Mouse (Mus musculus): ENCODE data around the gene Grip1. TPM values are rescaled to one million over a fixed set of nuclear protein-coding genes. Genes with fewer than 3 reads are reported as not detected.

Gene Grip1
- 2.3 and 2.5 TPM in 2 replicates for polyA plus RNA-seq (2015; fragmentation: Nextera tagmentation; extraction: Ambion mirVana)

DNA sequence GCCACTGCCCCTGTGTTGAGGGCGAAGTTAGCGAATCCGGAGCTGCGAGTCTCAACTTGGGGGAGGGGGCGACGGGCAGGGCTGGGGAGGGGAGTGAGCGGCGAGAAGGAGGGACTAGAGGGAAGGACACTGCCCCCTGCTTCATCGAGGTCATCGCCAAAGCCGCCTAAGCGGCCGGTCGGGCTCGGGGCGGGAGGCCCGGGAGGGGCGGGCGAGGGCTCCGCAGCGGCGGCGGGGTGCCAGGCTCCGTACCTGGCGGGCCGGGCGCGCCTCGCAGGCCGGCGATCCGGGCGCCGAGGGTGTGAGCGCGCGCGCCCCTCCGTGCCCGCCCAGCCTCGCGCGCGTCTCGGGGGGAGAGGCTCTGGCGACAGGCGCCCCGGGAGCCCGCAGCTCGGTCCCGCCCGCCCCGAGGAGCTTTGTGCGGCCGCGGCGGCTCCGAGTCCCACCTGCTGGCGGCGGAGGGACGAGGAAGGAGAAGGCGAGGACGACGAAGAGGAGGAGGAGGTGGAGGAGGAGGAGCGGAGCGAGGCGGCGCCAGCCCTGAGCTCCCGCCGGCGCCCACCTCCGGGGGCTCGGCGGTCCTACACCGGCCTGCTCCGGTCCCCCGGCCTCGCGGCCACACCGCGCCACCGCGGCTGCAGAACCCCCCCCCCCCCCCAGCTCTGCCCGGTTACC, at the start of gene Grip1:
Gene Grip1 (plus strand): TSS at position 400 of the 675 bp plus-strand sequence.
- H3K27me3 ChIP-seq (replicated peaks) = no peaks in the 10 kb centered on the region
- H3K9ac ChIP-seq = peak within 1 kb of the TSS; percentile 46
- peak; percentile 76 for ATAC-seq (ENCODE audit: insufficient read depth, low FRiP score, low read depth)
- peak within 1 kb of the TSS; percentile 99 for H3K4me2 ChIP-seq
- H3K4me3 ChIP-seq (replicated peaks) = peak within 1 kb of the TSS; percentile 71
- WGBS = under 1% methylated on average over 55 of the region's 84 CpGs
- peaks cover 15% of the 10 kb centered on the region; the same call in 1 of the 2 replicates for H3K4me1 ChIP-seq
- H3K36me3 ChIP-seq = no peaks in the 10 kb centered on the region
- H3K9me3 ChIP-seq = no peaks in the 10 kb centered on the region
- peak within 1 kb of the TSS; percentile 54 for H3K27ac ChIP-seq

GRCm38 (mm10) chr10:119405103-119405502, 48.5 kb upstream of the Grip1 start:
- no peak overlapping the region for H3K9ac ChIP-seq
- no peak overlapping the region for H3K27ac ChIP-seq
- H3K4me1 ChIP-seq = no peaks in the 10 kb centered on the region
- no peak overlapping the region for H3K4me2 ChIP-seq
- WGBS = 95% methylated on average over 9 of the region's 9 CpGs
- no peak for ATAC-seq (ENCODE audit: insufficient read depth, low FRiP score, low read depth)
- H3K4me3 ChIP-seq (replicated peaks) = no peak overlapping the region
- no peaks in the 10 kb centered on the region for H3K9me3 ChIP-seq
- H3K36me3 ChIP-seq = no peaks in the 10 kb centered on the region
- no peaks in the 10 kb centered on the region for H3K27me3 ChIP-seq (replicated peaks)

DNA sequence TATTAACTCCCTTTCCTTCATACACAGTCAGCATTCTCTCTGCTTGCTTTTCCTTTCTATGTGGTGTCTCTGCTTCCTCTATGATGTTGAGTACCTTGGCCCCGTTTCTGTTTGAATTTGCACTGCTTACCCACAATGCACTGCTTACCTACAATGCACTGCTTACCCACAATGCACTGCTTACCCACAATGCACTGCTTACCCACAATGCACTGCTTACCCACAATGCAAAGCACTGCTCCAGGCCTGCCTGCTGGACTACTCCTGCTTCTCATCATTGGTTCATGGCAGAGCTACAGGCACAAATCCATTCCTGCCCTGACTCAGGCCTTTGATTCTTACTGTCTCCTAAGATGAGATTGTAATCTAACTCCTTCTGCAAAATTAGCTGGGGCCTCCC, 48.0 kb upstream of the Grip1 start:
- WGBS = 83% methylated on average over 1 of the region's 1 CpGs
- no peak for ATAC-seq (ENCODE audit: insufficient read depth, low FRiP score, low read depth)

DNA sequence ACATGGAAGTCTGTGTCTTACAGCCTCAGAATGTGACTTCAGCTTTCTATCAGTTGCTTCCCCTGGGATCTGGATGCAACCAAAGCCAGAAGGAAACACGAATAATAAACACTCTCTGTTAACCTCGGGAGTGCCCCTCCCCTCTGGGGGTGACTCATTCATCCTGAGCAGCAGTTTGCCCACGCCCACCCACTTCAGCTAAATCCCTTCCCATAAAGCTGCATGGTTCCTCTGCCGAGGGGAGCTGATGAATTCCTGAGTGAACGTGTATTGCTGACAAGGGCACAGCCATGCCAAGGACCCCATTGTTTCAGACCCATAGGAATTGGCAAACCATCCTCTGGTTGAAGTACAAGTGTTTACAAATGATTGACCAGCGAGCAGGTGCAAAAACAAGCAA, 45.3 kb upstream of the Grip1 start:
- WGBS = 22% methylated on average over 6 of the region's 6 CpGs
- no peak overlapping the region for H3K4me3 ChIP-seq (replicated peaks)
- H3K9ac ChIP-seq = no peak overlapping the region
- no peaks in the 10 kb centered on the region for H3K27me3 ChIP-seq (replicated peaks)
- no peak overlapping the region for H3K4me2 ChIP-seq
- no peak for ATAC-seq (ENCODE audit: insufficient read depth, low FRiP score, low read depth)
- H3K27ac ChIP-seq = no peak overlapping the region
- H3K36me3 ChIP-seq = no peaks in the 10 kb centered on the region
- no peaks in the 10 kb centered on the region for H3K9me3 ChIP-seq
- no peaks in the 10 kb centered on the region for H3K4me1 ChIP-seq

More for the DNA sequence above, 48.0 kb upstream of the Grip1 start:
- Histone ChIP-seq H3K9ac (no peak overlapping the region), H3K27me3 (replicated peaks) (no peaks in the 10 kb centered on the region), H3K9me3 (no peaks in the 10 kb centered on the region), H3K4me1 (no peaks in the 10 kb centered on the region), H3K27ac (no peak overlapping the region), H3K4me2 (no peak overlapping the region), H3K36me3 (no peaks in the 10 kb centered on the region), H3K4me3 (replicated peaks) (no peak overlapping the region)

DNA sequence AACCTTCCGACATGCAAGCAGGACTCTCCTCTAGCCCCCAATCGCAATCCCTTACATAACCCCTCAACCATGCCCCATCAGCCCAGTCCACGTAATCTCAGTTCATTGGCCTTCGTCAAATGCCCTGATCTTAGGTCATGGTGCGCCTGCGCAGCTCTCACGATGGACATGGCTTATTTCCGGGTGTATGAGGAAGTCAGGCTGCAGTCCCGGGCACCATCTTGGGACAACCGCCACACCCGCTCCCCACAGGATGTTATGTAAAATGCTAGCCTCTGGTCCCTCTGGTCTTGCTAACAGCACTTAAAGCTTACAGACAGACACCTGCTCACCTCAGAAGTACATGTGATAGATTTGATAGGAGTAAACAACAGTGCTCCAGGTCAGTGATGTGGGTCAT, 40.4 kb upstream of the Grip1 start:
- H3K9me3 ChIP-seq = no peaks in the 10 kb centered on the region
- H3K27me3 ChIP-seq (replicated peaks) = no peaks in the 10 kb centered on the region
- no peak overlapping the region for H3K27ac ChIP-seq
- no peak for ATAC-seq (ENCODE audit: insufficient read depth, low FRiP score, low read depth)
- no peak overlapping the region for H3K4me2 ChIP-seq
- H3K9ac ChIP-seq = no peak overlapping the region
- H3K36me3 ChIP-seq = no peaks in the 10 kb centered on the region
- no peaks in the 10 kb centered on the region for H3K4me1 ChIP-seq
- no peak overlapping the region for H3K4me3 ChIP-seq (replicated peaks)
- 94% methylated on average over 11 of the region's 11 CpGs for WGBS

DNA sequence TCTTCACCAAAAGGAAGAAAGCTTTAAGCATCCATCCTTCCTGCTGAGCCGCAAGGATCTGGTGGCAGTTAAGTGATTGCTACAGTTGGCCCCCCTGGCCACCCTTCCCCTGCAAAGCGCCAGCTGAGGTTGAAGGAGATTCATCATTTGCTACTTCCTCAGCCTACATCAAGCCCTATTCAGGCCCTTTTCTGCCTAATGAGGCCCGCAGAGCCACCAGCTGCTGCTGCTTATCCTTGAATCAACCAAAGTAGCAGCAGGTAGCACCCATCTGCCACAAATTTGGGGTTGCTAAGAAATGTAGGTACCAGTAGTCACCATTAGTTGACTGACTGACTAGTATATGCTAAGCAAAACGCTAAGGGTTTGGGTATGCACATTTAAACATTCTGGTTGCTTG, 38.5 kb upstream of the Grip1 start:
- no peak overlapping the region for H3K4me2 ChIP-seq
- H3K4me1 ChIP-seq = no peaks in the 10 kb centered on the region
- H3K36me3 ChIP-seq = no peaks in the 10 kb centered on the region
- H3K27me3 ChIP-seq (replicated peaks) = no peaks in the 10 kb centered on the region
- H3K9ac ChIP-seq = no peak overlapping the region
- ATAC-seq (ENCODE audit: insufficient read depth, low FRiP score, low read depth) = no peak
- 61% methylated on average over 4 of the region's 4 CpGs for WGBS
- H3K4me3 ChIP-seq (replicated peaks) = no peak overlapping the region
- H3K27ac ChIP-seq = no peak overlapping the region
- no peaks in the 10 kb centered on the region for H3K9me3 ChIP-seq

DNA sequence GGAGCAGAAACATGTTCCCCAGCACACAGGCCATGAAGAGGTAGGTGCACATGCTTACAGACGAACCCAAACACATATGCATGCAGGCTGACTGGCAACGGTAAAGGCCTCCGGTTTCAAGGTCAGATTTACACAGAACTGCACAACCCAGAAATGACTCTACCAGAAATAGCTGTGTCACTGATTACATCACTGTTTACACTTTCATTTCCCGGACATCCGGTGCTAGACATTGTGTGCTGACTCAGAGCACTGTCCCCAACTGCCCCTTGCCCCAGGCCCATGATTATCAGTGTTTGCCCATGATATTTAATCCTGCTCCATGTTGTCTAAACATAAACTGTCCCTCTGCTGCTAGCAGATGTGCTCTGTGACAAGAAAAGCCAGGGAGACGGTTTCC, 32.2 kb upstream of the Grip1 start:
- no peaks in the 10 kb centered on the region for H3K9me3 ChIP-seq
- ATAC-seq (ENCODE audit: insufficient read depth, low FRiP score, low read depth) = 0 out of 2 replicates have a peak, but pooled peaks have one; percentile 39
- H3K27me3 ChIP-seq (replicated peaks) = no peaks in the 10 kb centered on the region
- no peak overlapping the region for H3K4me2 ChIP-seq
- WGBS = 28% methylated on average over 6 of the region's 6 CpGs
- H3K9ac ChIP-seq = no peak overlapping the region
- H3K36me3 ChIP-seq = no peaks in the 10 kb centered on the region
- no peak overlapping the region for H3K27ac ChIP-seq
- no peaks in the 10 kb centered on the region for H3K4me1 ChIP-seq
- no peak overlapping the region for H3K4me3 ChIP-seq (replicated peaks)

DNA sequence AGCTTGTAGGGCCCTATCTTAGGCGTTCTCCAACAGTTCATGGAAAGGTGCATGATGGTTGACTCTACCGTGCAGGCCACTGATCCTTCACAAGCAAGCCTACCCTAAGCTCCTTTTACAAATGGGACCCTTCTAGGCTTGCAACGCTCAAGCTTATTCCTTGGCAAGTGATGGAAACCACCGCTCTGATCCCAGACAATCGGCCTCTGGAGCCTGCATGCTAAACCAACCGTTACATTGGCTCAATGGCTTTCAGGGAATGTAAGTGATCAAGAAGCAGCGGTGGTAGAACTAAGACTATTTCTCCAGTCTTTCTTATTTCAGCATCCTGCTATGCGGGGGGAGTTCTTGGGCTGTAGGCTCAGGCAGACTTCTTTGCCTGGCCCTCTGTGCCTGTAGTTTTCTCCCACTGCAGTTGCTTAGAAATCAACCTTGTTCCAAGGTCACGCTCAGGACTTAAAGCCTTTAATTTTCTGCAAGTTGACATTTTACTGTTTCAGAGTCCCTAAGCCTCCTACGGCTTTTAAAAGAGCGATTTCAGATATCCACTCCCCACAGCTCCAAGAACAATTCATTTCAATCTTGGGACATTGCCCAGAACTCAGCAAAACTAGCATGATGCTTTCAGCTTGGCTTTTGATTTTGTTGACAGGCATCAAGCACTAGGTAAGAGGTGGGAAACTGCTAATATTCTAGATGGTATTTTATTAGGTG, 29.7 kb upstream of the Grip1 start:
- WGBS = 79% methylated on average over 11 of the region's 11 CpGs
- Histone ChIP-seq H3K9me3 (no peaks in the 10 kb centered on the region), H3K36me3 (no peaks in the 10 kb centered on the region), H3K4me1 (no peaks in the 10 kb centered on the region), H3K27ac (no peak overlapping the region), H3K4me2 (no peak overlapping the region), H3K9ac (no peak overlapping the region), H3K27me3 (replicated peaks) (no peaks in the 10 kb centered on the region), H3K4me3 (replicated peaks) (no peak overlapping the region)
- no peak for ATAC-seq (ENCODE audit: insufficient read depth, low FRiP score, low read depth)

GRCm38 (mm10) chr10:119427653-119428052, 26.0 kb upstream of the Grip1 start:
- WGBS = 84% methylated on average over 7 of the region's 7 CpGs
- H3K4me3 ChIP-seq (replicated peaks) = no peak overlapping the region
- no peak for ATAC-seq (ENCODE audit: insufficient read depth, low FRiP score, low read depth)
- no peak overlapping the region for H3K9ac ChIP-seq
- no peaks in the 10 kb centered on the region for H3K4me1 ChIP-seq
- H3K9me3 ChIP-seq = no peaks in the 10 kb centered on the region
- no peak overlapping the region for H3K4me2 ChIP-seq
- H3K27me3 ChIP-seq (replicated peaks) = no peaks in the 10 kb centered on the region
- no peaks in the 10 kb centered on the region for H3K36me3 ChIP-seq
- H3K27ac ChIP-seq = no peak overlapping the region

GRCm38 (mm10) chr10:119428106-119428505, 25.5 kb upstream of the Grip1 start:
- Histone ChIP-seq H3K4me2 (no peak overlapping the region), H3K9me3 (no peaks in the 10 kb centered on the region), H3K9ac (no peak overlapping the region), H3K27me3 (replicated peaks) (no peaks in the 10 kb centered on the region), H3K27ac (no peak overlapping the region), H3K4me3 (replicated peaks) (no peak overlapping the region), H3K36me3 (no peaks in the 10 kb centered on the region), H3K4me1 (no peaks in the 10 kb centered on the region)
- WGBS = 62% methylated on average over 7 of the region's 7 CpGs
- ATAC-seq (ENCODE audit: insufficient read depth, low FRiP score, low read depth) = no peak

DNA sequence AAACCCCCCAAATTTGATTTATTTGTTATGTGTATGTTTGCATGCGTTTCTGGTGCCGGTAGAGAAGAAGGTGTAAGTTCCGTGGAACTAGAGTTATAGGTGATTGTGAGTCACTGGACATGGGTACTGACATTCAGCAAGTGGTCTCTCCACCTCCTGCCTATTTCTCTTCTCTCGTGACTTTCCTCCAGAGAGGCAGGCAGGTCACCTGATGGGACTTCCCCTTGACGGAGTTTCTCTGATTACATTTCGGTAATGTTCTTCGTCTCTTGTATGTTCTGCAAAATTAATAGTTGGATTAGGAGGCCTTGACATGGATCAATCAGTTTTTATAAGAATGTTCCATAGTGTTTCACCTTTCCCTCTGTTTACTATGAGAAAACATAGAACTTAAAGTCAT, 23.4 kb upstream of the Grip1 start:
- H3K27me3 ChIP-seq (replicated peaks) = no peaks in the 10 kb centered on the region
- H3K9me3 ChIP-seq = no peaks in the 10 kb centered on the region
- H3K4me1 ChIP-seq = no peaks in the 10 kb centered on the region
- WGBS = 77% methylated on average over 7 of the region's 7 CpGs
- no peak overlapping the region for H3K4me2 ChIP-seq
- no peak overlapping the region for H3K9ac ChIP-seq
- H3K27ac ChIP-seq = no peak overlapping the region
- no peak for ATAC-seq (ENCODE audit: insufficient read depth, low FRiP score, low read depth)
- H3K4me3 ChIP-seq (replicated peaks) = no peak overlapping the region
- H3K36me3 ChIP-seq = no peaks in the 10 kb centered on the region

GRCm38 (mm10) chr10:119431801-119432200, 21.8 kb upstream of the Grip1 start:
- H3K4me3 ChIP-seq (replicated peaks) = no peak overlapping the region
- no peak for ATAC-seq (ENCODE audit: insufficient read depth, low FRiP score, low read depth)
- no peak overlapping the region for H3K4me2 ChIP-seq
- no peak overlapping the region for H3K9ac ChIP-seq
- WGBS = 71% methylated on average over 6 of the region's 6 CpGs
- H3K27me3 ChIP-seq (replicated peaks) = no peaks in the 10 kb centered on the region
- H3K4me1 ChIP-seq = no peaks in the 10 kb centered on the region
- H3K9me3 ChIP-seq = no peaks in the 10 kb centered on the region
- no peak overlapping the region for H3K27ac ChIP-seq
- no peaks in the 10 kb centered on the region for H3K36me3 ChIP-seq

Data from stomach, embryonic 15.5 days (tissue).